Mouse (Mus musculus) 3T3-L1 (cell line): ENCODE data around the gene Ggt5.

ENCODE experiments used
- DNase-seq: peaks from one replicate; pipeline ENCODE4 v3.0.0-alpha.2; 2015; ENCODE audit warnings: low read depth, low spot score

The Ggt5 gene

GRCm38 (mm10) chr10:75620818-75621217, 31.7 kb downstream of the Ggt5 start:
- DNase-seq = no peak

DNA sequence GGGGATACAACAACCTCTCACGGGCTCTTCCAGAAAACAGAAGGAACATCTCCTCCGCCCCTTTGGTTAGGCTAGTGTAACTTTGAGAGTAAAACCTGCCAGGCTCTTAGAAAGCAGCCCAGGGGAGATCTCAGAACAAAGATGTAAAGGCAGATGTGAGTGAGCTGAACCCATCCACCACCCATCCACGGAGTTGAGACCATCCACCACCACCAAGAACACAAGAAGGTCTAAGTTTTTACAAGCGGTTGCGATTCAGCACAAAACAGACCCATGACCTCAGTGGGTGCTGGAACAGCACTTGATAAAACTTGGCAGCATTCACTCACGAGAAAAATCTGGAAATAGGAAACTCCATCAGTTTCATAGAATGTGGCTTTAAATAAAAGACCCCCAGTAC, 36.8 kb downstream of the Ggt5 start:
- no peak for DNase-seq

DNA sequence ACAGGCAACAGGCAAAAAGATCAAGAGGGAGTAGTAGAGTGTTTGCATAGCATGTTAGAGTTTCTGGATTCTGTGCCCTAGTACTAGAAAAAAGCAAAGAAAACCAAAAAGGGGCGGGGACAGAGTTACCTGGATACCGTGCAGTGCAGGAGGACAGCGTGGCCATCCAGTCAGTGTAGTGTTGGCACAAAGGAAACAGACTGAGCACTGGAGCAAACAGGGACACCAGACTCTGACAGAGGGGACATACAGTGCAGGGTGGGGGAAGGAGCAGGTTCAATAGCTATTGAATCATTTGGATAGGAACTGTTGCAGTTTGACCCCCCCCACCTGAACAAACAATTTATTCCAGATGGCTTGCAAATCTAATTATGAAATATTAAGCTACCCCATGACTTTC, 37.9 kb downstream of the Ggt5 start:
- DNase-seq = no peak

DNA sequence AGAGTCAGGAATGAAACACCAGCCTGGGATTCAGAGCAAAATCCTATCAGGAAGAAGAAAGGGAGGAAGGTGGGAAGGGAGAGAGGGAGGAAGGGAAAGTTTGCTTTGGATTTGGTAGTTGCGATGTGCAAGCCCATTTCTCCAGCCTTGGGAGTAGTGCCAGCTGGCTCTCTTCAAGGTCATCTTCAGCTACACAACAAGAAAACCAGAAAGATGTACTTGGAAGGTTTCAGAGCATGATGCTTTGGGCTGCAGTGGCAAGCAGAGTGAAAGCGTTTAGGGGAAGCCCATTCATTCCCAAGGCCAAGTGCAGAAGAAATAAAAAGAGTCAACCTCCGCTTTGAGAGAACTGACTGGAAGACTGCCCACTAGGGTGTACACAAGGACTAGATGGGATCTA, 38.4 kb downstream of the Ggt5 start:
- DNase-seq = no peak

GRCm38 (mm10) chr10:75632633-75633032, 43.5 kb downstream of the Ggt5 start:
- DNase-seq = no peak

DNA sequence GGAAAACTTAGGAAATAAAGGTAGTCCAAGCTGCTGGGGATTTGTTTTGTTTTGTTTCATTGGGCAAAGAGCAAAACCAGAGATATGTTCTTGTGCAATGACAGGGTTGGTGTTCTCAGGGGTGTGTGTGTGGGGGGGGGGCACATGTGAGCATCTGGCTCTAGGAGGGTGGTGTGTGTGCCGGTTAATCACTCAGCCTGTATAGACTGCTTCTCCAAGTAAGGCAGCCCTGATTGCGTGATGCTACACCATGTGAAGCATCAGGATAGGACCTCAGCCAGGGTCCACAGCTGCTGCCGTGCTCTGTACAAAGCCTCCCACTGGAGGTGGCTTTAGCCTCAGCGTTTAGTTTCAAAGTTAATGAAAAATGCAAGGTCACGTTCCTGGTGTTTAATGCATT, 43.9 kb downstream of the Ggt5 start:
- no peak for DNase-seq

DNA sequence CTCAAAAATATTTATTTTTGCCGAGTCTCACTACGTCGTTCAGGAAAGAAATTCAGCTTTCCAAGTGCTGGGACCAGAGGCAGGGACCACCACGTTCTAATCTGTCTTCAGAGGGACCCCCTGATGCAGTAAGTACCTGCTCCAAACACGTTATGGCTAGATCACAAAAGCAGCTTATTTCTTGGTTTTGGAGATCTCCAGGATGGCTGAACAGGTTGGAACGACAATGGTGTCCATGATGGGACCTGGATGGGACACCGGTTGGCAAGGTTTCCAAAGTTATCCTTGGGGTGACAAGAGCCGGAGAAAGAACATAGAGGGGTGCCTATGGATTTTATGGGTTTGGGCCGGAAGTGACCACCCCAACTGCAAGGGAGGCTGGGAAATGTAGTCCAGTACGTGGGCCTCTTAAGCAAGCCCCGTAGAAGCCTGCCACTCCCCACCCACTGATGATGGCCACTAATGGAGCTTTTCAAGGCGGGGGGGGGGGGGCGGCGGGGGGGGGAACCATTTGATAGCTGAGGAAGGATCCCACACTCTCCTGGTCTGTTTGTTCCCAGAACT, 44.5 kb downstream of the Ggt5 start:
- DNase-seq = no peak

DNA sequence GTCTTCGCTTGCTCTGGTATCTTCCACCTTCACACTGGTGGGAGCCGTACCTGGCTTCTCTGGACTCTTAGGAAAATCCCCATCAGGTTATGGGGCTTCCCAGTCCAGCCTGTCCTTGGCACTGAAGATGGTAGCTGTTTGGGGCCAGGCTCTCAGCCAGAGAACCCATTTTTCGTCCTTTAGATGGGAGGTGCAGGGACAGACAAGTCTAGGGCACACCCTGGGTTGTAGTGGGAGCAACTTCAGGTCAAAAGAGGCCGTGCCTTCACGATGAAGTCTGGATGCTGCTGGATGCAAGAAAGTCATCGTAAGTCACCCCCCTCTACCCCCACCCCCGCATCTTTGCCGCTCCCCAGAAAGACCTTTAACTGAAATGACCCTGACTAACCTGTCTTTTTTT, 45.5 kb downstream of the Ggt5 start:
- no peak for DNase-seq

DNA sequence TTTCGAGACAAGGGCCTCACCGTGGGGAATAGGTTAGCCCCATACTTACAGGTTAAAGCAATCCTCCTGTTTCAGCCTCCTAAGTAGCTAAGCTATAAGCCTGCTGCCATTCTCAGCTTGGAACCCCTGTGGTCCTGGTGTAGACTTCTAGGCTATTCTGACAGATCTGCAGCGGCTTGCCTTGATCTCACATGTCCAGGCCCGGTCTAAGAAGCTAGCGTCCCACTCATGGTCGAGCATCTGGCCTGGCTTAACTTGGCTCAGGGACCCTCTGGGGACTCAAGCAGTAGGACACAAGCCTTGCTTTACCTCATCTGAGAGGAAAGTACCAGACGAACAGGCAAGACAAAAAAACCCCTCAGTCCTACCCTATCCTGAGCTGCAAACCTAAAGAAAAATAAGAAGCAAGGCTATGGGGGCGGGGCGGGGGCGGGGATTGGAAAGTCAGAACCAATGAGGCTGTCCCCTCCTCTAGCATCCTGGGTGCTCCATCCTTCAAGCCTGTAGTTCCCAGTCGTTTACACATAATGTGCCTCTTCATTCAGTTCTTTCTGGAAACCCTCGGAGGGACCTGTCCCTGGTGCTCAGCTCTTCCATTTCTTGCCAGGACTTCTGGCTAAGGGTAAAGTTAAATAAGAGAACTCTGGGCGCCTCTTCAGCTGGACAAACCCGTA, 46.0 kb downstream of the Ggt5 start:
- no peak for DNase-seq

DNA sequence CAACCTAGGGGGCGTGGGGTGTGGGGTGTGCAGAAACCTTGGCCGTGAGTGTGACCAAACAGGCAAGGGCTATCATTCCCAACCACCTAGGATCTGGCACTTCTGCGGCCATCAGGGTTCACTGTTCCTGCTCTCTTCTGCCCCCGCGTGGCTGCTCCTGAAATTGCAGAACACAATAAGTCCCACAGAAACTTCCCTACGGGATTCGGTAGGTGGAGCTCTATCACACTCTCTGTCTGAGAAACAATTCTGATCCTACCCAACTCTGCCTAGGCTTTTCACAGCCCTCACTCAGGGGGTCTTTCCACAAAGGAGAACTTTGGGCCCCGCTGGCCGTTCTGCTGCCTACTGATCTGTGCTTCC, 46.5 kb downstream of the Ggt5 start:
- peak; percentile 88 for DNase-seq

- no peak for DNase-seq
These were observed 47.1 kb downstream of the Ggt5 start for GRCm38 (mm10) chr10:75636084-75636786.

DNA sequence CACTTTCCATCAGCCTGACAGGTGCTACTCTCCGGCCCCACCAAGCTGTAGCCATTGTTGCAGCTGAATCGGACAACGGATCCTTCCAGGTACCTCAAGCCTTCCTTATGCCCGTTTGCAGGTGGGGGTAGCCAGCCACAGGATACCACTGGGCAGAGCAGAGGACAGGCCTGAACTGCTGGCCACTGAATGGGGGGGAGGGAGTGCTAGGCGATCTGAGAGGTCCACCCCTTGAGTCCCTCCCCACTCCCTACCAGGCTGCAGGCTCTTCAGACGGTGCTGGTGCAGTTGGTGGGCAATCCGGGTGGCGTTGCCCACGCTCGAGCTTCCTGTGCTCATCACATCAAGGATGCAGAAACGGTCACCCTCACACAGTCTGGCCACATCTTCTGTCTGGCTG, 48.6 kb downstream of the Ggt5 start:
- DNase-seq = no peak

GRCm38 (mm10) chr10:75641721-75642222, 52.6 kb downstream of the Ggt5 start:
- no peak for DNase-seq

DNA sequence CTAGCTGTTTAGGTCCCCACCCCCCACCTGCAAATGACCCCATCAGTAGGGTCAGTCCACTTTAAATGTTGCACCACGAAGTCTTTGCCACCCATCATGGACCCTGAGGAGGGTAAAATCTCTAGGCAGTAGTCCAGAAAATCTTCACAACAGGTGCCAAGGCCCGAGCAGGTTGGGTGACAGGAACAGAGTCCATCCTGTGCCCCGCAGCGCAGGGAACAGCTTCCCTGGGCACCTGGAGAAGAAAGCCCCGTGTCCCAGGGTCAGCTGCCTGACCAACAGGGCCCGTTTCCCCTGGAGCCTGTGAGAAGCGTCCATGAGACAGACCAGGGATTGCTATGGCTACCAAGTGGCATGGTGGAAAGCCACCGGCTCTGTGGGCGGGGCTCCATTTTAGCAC, 53.3 kb downstream of the Ggt5 start:
- DNase-seq = no peak

DNA sequence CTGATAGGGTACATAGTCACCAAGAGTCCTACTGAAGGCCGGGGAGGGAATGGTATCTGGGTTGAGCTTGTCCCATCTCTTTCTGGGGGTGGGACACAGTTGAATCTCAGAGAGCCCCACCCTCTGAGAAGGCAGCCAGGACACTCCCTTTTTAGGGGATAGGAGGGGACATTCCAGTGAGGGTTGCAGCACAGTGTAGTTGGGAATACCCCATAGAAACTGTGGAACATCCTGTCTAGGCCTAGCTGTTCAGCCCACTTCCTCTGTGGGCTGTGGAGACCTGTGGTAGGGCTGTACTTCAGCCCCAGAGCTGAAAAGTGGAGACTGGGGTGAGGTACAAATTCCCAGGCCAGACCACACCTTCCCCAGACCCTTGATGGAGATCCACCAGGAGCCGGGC, 53.8 kb downstream of the Ggt5 start:
- DNase-seq = no peak

- no peak for DNase-seq
These were observed 54.7 kb downstream of the Ggt5 start, which contains the start of gene Susd2 for GRCm38 (mm10) chr10:75643741-75644343. Gene Susd2 (minus strand): TSS chr10:75644008.

DNA sequence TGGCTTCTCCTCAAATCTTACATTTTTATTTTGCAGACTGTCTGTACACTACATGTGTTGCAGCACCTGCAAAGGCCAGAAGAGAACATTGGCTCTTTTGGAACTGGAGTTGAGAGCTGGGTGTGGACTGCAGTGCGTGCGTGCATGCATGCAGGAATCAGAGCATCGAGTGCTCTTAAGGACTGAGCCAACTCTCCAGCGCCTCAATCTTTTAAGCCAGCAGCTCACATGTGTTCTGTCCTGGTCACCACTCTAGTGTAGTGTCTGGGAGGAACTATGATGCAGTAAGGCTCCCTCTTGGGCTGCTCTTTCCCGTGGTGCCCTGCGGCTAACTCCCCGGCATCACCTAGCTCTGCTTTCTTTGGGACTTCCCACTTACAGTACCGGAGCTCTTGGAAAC, 56.5 kb downstream of the Ggt5 start:
- no peak for DNase-seq

DNA sequence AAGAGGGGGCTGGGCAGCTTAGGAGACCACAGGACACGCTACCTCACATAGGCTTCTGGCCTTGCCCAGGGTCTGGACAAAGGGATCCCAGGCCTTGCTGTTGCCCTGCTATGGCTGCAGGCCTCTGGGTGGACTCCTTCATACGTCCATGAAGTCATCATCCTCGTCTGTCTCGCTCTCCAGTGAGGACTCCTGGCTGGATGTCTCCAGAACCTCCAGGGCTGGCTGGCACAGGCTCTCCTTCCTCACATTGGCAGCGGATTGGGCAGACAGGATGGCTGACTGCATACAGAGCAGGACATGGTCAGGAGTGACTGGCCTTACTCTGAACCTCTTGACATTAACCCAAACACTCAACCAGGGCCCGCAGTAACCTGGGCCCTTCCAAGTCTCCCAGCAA, 57.3 kb downstream of the Ggt5 start:
- no peak for DNase-seq

GRCm38 (mm10) chr10:75647362-75647761, 58.2 kb downstream of the Ggt5 start:
- DNase-seq = peak; percentile 35

- no peak for DNase-seq
These were observed 59.0 kb downstream of the Ggt5 start for GRCm38 (mm10) chr10:75648091-75648490.

- DNase-seq = no peak
These were observed 59.9 kb downstream of the Ggt5 start for GRCm38 (mm10) chr10:75649001-75649400.

- no peak for DNase-seq
These were observed 60.4 kb downstream of the Ggt5 start for GRCm38 (mm10) chr10:75649406-75649995.
